Mouse (Mus musculus) left cerebral cortex, postnatal 10 days (tissue): Measurements from ENCODE around the gene Rpl36al. TPM values are rescaled to one million over a fixed set of nuclear protein-coding genes. Genes with fewer than 3 reads are reported as not detected.

Experiments used
- DNase-seq, 2 experiments: peaks; one replicate each; pipeline ENCODE4 v3.0.0; 2021 to 2022; ENCODE audit warnings: low spot score in 2 of 2, mixed read lengths in 1 of 2; ENCODE audit errors: extremely low spot score in 1 of 2
- intact Hi-C: fragments of 180-260 bp; cut with DNase I; formaldehyde crosslinking; loops from one replicate; pipeline ENCODE4 v1.15.1; 2025
- total RNA-seq, 2 experiments: library from RNA; stranded (reverse); gene quantifications; 2 replicates each; pipeline ENCODE4 v1.2.3; 2021

Rpl36al gene
- total RNA-seq: 100 to 1,000 TPM; 205 to 218 TPM

DNA sequence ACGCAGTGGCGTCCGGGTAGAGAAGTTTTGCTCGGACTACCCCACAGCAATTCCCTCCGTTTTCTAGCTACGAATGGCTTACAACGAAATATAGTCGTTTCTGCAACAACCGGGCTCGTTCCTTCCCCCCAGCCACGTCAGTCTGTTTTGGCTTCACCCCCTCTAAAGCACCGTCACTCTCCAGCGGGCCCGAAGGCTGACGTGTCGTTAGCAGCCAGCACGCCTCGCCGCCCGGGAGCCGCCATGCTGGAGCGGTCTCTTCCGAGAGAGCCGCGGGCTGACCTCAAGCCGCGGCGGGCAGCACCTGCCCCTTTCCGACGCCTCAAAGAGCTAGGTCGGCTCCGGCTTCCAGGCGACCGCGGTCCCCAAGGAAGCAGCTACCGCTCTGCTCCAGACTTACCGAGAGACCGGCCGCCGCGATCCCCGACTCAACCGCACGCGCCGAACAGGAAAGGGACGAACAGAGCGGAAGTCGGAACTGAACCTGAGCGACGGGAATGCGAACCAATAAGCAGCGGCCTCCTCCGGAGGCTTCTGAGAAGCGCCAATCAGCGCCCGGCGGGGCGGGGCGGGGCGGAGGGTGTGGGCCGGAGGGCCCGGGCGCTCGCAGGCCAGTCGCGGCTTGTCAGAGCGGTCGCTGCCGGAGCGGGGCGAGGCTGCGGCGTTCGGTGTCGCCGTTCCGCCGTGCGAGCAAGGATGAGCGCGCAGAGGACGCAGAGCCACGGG is at the start of gene Rpl36al, which contains the start of gene Mgat2:
TSS of gene Rpl36al (minus strand) at position 501 of the 726 bp plus-strand sequence.
TSS of gene Mgat2 (plus strand) at position 575 of the 726 bp plus-strand sequence.
- peak; percentile 98 to 99 for DNase-seq
- intact Hi-C loops: no loop called here

DNA sequence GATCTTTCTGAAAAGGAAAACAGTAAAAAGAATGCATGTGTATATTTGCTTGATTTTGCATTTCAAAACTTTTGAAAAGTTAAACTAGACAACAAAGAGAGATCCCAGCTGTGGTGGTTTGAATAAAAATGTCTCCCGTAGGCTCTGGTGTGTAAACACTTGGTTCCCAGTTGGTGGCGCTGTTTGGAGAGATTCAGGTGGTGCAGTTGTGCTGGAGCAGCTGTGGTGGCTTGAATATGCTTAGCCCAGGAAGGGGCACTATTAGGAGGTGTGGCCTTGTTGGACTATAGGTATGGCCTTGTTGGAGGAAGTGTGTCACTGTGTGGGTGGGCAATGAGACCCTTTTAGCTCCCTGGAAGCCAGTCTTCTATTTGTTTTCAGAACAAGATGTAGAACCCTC is 45.4 kb upstream of the Rpl36al start:
- intact Hi-C loops: no loop called here
- no peak for DNase-seq

DNA sequence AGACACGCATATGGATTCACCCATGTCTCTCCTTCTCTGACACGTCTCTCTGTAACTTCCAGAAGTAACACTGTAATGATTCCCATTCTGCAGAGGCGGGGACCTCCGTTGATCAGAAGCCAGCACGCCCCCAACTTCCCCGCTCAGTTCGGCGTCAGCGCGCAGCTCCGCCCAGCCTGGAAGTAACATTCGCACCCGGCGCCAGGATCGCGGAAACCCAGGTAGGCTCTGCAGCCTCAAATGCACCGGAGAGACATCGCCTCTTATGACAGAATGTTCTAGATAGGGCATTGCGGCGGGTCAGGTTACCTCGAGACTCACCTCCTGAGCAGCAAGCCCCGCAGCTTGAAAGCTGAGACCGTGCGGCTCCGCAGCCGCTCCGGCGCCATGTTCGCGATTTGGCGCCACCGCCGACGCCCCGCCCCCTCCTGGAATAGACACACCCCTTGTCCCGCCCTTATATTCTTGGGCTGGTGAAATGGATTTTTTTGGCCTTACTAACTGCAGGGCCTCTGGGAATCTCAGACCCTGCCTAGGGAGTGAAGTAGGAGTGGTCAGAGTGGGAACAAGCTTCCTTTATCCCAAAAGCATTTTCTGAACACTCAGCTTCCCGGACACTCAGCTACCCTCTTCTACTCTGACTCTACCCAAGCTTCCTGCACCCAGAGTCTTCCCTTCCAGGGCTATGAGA is 44.0 kb upstream of the Rpl36al start, which contains the start of gene Pole2:
TSS of gene Pole2 (minus strand) at position 420 of the 691 bp plus-strand sequence.
- intact Hi-C loops: no loop called here
- DNase-seq: peak; percentile 76 to 90

DNA sequence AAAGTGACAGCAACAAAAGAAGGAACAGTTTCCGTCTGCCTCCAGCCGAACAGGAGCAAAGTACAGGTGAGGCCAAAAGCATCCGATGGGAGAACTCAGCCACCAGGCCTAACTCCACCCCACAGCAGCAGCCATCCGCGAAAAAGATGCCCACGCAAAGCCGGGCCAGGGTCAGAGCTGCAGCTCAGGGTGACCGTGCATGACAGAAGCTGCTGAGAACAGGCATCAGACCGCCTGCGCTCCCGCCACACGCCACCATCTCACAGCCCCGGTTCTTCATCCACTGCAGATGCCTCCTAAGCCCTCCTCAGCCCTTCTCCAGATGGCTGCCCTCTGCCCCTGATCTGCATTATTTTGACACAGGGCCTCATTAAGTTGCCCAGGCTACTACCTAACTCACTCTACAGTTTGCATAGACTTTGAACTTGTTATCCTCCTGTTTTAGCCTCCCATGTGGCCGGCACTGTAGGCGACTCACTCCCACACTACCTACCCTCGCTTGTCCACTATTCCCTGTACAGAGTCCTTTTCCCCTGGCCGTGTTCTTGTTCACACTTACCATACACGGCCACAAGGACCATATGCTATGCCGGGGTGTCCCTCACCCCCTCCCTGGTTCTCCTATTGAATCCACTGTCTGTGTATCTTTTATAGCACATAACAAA is 36.9 kb upstream of the Rpl36al start:
- no peak for DNase-seq
- intact Hi-C loops: no loop called here

DNA sequence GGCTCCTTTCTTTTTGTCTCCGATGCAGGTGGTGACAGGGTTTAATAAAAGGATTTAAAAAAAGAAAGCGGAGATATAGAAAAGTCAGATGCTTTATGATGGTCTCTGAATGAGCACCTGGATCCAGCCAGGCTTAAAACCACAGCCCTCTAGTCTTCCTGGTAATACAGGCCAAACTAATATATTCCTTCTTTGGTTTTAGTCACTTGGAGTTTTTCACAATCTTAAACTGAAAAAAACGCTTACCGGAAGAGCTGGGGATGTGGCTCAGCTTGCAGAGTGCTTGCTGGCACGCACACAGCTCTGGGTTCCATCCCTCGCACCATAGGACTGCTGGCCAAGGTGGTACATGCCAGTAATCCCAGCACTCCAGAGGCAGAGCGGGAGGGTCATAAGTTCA is 32.7 kb upstream of the Rpl36al start:
- no peak for DNase-seq
- intact Hi-C loops: loop anchor here (5.0 kb wide), 1 partner anchor 66 kb away; no protein-coding TSS in a partner anchor

DNA sequence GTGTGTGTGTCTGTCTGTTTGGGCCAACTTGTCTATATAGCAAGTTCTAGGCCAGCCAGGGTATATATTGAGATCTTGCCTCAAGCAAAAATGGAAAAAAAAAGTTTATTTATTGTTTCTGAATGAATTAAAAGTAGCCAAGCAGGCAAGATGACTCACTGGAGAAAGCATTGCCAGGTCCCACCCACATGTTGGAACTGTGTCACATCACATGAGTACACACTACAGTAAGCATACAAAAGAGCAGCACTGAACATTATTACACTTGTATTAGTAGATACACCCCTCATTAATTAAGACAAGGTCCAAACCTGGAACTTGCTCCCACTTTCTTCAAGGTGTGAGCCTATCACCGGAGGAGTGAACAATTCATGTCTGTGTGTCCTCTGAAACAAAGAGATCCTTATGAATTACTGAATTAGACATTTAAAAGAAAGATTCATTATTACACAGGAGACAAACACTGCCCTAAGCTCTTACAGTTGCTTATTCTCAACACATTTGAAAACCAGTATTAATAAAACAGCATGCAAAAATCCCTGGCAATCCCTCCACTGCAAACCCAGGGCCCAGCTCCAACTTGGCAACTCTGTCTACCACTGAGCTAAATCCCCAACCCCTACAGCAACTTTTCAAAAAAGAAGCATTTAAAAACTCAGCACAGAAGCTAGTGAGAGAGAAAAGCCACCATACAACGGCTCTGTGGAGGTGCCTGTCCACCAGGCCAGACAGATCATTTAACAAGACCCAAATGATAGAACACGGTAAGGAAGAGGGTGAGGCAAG is 31.3 kb upstream of the Rpl36al start:
- intact Hi-C loops: loop anchor here (5.0 kb wide), 2 partner anchors 67 to 82 kb away; partner anchors contain the start of gene Klhdc2
- DNase-seq: no peak

DNA sequence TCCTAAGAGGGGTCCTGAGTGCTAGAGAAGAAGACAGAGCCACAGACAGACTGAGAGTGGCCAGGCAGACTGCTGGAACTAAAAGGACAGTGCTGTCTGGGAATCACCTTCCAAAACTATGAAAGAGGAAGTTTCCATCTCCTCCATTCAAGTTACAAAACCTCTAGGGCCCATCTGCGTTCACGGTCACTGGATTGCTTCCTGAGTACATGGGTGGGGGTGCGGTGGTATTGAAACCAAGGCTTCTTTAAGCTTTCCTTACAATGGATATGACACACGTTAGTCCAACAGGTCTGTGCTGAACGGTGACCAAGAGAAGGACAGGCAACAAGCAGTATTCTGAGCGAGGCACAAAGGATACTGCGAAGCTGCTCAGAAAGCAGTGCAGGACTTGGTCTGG is 30.5 kb upstream of the Rpl36al start:
- no peak for DNase-seq
- intact Hi-C loops: loop anchor here (5.0 kb wide), 1 partner anchor 83 kb away; the partner anchor contains the start of gene Klhdc2

DNA sequence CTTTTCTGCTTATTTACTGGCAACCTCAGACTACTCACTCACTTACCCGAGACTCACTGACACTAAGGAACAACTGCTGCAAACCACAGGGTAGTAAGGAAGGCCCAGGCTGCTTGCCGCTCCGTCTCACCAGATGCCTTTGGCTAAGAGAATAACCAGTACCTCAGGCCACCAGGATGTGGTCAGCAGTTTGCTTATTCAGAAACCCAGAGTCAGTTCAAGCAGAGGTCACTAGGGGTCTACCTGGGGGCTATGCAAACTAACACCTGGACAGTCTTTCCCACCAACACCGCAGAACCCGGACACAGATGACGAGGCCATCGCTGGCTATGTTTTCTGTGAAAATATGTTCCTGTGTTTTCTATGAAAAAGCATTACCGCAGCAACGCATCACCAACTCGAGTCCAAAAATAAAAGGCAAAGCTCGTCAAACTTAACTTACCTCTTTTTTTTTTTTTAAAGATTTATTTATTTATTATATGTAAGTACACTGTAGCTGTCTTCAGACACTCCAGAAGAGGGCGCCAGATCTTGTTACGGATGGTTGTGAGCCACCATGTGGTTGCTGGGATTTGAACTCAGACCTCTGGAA is 29.4 kb upstream of the Rpl36al start:
- DNase-seq: no peak
- intact Hi-C loops: loop anchor here (5.0 kb wide), 1 partner anchor 84 kb away; the partner anchor contains the start of gene Klhdc2

DNA sequence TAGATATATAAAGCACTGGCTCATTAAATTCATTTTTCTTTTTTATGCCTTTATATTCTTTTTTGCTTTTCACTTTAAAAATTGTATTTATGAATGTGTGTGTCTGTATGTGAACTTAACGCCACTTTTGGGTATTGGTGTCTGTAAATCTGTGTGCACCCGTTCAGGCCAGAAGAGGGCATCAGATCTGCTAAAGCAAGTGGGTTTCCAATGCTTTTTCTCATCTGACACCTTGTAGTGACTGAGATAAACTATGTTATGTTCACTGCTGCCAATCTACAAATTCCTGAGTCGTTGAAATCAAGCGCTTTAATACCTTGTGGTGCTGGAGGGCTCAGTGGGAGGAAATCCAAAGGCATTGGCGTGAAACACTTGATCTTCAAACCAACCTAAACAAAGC is 27.2 kb upstream of the Rpl36al start:
- intact Hi-C loops: loop anchor here (5.0 kb wide), 1 partner anchor 86 kb away; the partner anchor contains the start of gene Klhdc2
- no peak for DNase-seq

DNA sequence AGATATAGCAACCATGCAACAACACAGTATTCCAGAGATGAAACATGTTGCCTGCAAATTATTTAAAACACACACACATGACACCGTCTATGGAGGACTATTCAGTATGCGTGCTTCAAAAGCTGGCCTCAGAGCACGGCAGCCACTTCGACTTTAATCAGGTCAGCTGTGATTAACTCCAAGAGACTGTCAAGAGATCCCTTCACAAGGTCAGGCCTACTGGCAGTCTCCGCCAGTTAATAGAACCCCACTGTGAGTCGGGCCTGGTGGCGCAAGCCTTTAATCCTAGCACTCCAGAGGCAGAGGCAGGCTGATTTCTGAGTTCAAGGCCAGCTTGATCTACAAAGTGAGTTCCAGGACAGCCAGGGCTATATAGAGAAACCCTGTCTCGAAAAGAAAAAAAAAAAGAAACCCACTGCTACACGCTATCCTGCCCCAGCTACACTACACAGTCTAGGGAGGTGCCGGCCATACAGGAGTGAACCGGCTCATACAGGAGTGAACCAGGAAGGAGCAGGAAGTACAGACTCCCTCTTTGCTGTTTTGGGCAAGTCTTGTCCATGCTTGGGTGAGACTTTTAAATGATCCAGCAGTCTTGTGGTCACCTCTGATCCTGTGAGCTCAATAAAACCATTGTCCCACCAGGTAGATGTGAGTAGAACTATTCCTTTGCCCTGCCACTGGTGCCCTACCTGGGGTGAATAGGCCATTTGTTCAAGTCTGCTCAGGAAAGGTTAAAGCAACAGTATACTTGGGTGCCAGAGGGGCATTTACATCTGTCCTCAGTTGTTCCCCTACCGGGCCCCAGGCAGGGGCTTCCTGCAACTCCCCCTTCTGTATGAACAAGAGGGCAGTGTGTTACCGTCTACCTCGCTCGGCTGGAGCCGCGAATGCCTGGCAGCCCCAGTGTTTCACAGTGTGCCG is 26.4 kb upstream of the Rpl36al start:
- intact Hi-C loops: loop anchor here (5.0 kb wide), 1 partner anchor 87 kb away; the partner anchor contains the start of gene Klhdc2
- DNase-seq: no peak

DNA sequence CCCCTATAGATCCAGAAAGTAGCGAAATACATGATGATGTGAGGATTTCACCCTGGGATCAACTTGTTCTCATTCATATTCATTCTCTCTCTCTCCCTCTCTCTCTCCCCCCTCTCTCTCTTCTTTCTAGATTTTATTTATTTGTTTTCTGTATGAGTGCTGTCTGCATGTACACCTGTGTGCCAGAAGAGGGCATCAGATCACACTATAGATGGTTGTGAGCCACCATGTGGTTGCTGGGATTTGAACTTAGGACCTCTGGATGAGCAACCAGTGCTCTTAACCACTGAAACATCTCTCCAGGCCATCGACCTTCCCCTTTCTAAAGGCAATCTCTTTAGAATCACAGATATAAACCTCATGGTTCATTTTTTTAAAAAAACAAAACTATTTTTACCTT is 24.6 kb upstream of the Rpl36al start:
- DNase-seq: no peak
- intact Hi-C loops: no loop called here

DNA sequence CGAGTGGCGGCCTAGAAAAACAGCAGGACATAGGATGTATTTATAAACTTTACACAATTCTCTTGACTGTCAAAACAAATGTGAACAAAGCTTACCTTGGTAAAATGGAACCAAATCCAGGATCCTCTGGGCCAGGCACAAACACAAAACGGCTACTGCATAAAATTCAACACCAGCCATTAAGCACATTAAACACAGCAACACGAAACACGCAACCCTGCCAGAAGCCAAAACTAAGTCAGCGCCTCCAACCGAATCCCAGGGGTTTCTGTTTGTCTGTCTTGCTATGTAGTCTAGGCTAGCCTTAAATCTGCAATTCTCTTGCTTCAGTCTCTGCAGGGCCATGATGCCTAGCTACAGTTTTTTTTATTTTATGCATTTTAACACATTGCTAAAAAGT is 24.0 kb upstream of the Rpl36al start:
- no peak for DNase-seq
- intact Hi-C loops: no loop called here

DNA sequence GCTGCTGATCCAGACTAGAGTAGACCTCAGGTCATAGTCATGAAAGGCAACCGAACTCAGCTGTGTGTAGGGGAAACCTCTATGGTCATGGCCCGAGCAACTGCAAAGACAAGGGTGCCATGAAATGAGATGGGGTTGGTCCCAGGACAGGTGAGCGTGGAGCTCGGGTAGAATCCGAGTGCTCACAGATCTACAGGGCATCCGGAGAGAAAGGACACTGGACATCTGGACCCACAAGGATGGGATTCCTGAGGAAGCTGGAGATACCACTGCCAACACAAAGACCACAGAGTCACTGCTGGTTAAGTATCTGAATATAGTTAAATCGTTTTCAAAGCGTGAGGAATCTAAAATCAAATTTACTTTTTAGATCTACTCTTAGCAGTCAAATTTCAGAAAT is 23.5 kb upstream of the Rpl36al start:
- intact Hi-C loops: no loop called here
- no peak for DNase-seq

DNA sequence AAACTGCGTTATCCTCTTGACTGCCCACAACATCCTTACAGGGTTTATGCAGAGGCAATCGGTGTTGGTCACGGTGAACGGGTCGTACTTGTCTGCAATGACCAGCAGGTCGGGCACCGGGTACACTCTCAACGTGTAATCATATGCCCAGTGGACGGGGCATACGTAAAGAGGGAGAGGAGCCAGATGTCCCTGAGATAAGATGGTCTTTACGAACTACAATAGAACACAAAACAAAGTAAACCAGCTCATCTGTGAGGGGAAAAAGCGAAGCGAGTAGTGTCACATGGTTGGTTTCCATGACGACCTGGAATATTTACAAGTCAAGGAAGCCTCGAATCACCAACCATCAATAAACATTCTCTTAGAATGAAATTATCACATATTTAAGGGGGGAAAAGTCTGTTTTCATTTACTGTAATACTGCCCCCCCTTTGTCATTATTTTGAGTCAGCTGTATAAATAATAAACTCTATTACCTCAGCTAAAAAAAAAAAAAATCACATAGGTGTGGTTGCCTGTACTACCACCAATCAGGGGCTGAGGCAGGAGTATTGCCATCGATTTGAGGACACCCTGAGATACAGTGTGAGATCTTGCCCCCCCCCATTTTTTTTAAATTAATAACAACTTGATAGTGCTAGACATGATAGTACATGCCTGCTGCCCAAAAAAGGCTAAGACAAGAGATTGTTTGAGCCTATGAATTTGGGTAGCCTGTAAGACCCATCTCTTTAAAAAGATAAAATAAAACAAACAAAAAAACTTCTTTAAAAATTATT is 20.4 kb upstream of the Rpl36al start, which contains the start of gene Gm49384:
TSS of gene Gm49384 (minus strand) at position 216 of the 782 bp plus-strand sequence.
- DNase-seq: no peak
- intact Hi-C loops: no loop called here

DNA sequence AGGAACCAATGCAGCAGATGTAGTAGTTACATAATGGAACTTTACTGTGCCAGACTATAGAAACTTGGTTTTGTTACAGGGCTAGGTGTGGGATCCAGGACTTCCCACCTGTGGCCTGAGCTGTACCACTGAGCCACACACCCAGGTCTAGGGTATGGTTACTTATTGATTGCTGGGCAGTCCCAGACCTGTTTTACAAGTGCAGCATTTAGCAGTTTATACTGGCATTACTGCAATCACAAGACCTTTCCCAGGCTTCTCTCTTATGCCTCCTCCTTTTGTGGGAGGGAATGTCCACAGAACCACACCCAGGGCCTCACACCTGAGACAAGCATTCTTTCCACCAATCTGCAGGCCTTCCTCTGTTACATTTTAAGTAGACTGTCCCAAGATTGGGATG is 15.1 kb upstream of the Rpl36al start:
- no peak for DNase-seq
- intact Hi-C loops: loop anchor here (5.0 to 10.0 kb wide), 2 partner anchors 98 to 386 kb away; partner anchors contain the start of genes Klhdc2 and Vcpkmt

DNA sequence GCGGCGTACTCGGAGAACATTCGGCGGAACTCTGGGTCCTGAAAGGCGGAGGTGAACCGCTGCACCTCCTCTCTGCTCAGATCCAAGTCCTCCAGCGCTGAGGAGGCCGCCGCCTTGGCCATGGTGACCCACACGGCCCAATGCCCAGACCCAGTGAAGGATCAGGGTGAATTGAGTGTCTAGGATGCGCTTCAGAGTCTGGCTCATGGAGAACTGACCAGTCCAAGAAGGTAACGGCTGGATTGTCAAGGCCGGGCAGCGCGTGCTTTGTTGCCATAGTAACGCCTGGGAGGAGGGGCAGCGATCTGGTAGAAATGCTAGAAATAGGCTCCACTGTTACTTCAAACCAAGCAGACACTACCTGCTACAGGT is 14.3 kb upstream of the Rpl36al start, which contains the start of gene Dnaaf2:
TSS of gene Dnaaf2 (minus strand) at position 266 of the 372 bp plus-strand sequence.
- DNase-seq: peak; percentile 59 to 83
- intact Hi-C loops: loop anchor here (5.0 to 10.0 kb wide), 2 partner anchors 99 to 387 kb away; partner anchors contain the start of genes Klhdc2 and Vcpkmt
